Mouse (Mus musculus) CD4-positive helper T cell, adult 2 months (primary cell): ENCODE data around the gene Aoc2.
"Not testable (repeated sequence)": the region's sequence is repeated elsewhere in the genome, so short reads cannot be mapped to it uniquely, and the experiment has no call there.

Source experiments
- DNase-seq: peaks from one replicate; pipeline ENCODE4 v3.0.0-alpha.2; 2012; ENCODE audit warnings: low read depth, missing footprints, low spot score

Aoc2 gene

GRCm38 (mm10) chr11:101315665-101316500 is 9.0 kb upstream of the Aoc2 start, which contains the start of gene Psme3:
Psme3 (plus strand) TSS chr11:101316213.
- peak; percentile 93 for DNase-seq

- DNase-seq: peak; percentile 69
Observed at GRCm38 (mm10) chr11:101316501-101316917, 8.4 kb upstream of the Aoc2 start.

- peak; percentile 41 for DNase-seq
Observed at GRCm38 (mm10) chr11:101323609-101324008, 1.3 kb upstream of the Aoc2 start.

GRCm38 (mm10) chr11:101325201-101325600 is 338 bp downstream of the Aoc2 start:
- DNase-seq: not testable (repeated sequence)

GRCm38 (mm10) chr11:101326147-101326546 is 1.3 kb downstream of the Aoc2 start:
- no peak for DNase-seq

- DNase-seq: no peak
Observed at GRCm38 (mm10) chr11:101327311-101327710, 2.4 kb downstream of the Aoc2 start.

GRCm38 (mm10) chr11:101328941-101329635 is 4.2 kb downstream of the Aoc2 start:
- no peak for DNase-seq

GRCm38 (mm10) chr11:101330371-101330924 is 5.6 kb downstream of the Aoc2 start, which contains the start of gene Aoc3:
Aoc3 (plus strand) TSS chr11:101330605.
- DNase-seq: no peak

- not testable (repeated sequence) for DNase-seq
Observed at GRCm38 (mm10) chr11:101330961-101331360, 6.1 kb downstream of the Aoc2 start.

- DNase-seq: no peak
Observed at GRCm38 (mm10) chr11:101332537-101332936, 7.7 kb downstream of the Aoc2 start.

- no peak for DNase-seq
Observed at GRCm38 (mm10) chr11:101334023-101334422, 9.2 kb downstream of the Aoc2 start.

- no peak for DNase-seq
Observed at GRCm38 (mm10) chr11:101334516-101334915, 9.7 kb downstream of the Aoc2 start.

- no peak for DNase-seq
Observed at GRCm38 (mm10) chr11:101335685-101336084, 10.8 kb downstream of the Aoc2 start.

GRCm38 (mm10) chr11:101338123-101338760 is 13.4 kb downstream of the Aoc2 start:
- peak; percentile 8 for DNase-seq

GRCm38 (mm10) chr11:101347083-101347775 is 22.4 kb downstream of the Aoc2 start:
- DNase-seq: no peak

- DNase-seq: no peak
Observed at GRCm38 (mm10) chr11:101348774-101349173, 23.9 kb downstream of the Aoc2 start.

- no peak for DNase-seq
Observed at GRCm38 (mm10) chr11:101349216-101349615, 24.4 kb downstream of the Aoc2 start.

GRCm38 (mm10) chr11:101351100-101351720 is 26.3 kb downstream of the Aoc2 start:
- DNase-seq: no peak

GRCm38 (mm10) chr11:101351721-101352111 is 26.9 kb downstream of the Aoc2 start:
- DNase-seq: no peak

GRCm38 (mm10) chr11:101353436-101353835 is 28.6 kb downstream of the Aoc2 start:
- no peak for DNase-seq
